Mouse (Mus musculus) spleen, postnatal 36 days (tissue): ENCODE measurements around the gene Kri1.
"Not testable (repeated sequence)": the region's sequence is repeated elsewhere in the genome, so short reads cannot be mapped to it uniquely, and the experiment has no call there.

Source experiments
- DNase-seq, 2 experiments: peaks; one replicate each; pipeline ENCODE4 v3.0.0; 2022; ENCODE audit warnings: low spot score in 2 of 2, mixed read lengths in 1 of 2

Kri1 gene

GRCm38 (mm10) chr9:21274336-21274735 is 13.4 kb downstream of the Kri1 start:
- DNase-seq = no peak

- DNase-seq = no peak
Observed at GRCm38 (mm10) chr9:21273520-21274228, 14.1 kb downstream of the Kri1 start.

GRCm38 (mm10) chr9:21273094-21273493 is 14.7 kb downstream of the Kri1 start:
- DNase-seq = no peak

- no peak for DNase-seq
Observed at GRCm38 (mm10) chr9:21272391-21272790, 15.4 kb downstream of the Kri1 start.

- DNase-seq = not testable (repeated sequence)
Observed at GRCm38 (mm10) chr9:21269590-21269989, 18.2 kb downstream of the Kri1 start.

GRCm38 (mm10) chr9:21268305-21268704 is 19.5 kb downstream of the Kri1 start:
- no peak for DNase-seq

- DNase-seq = no peak
Observed at GRCm38 (mm10) chr9:21266889-21267288, 20.9 kb downstream of the Kri1 start.

- DNase-seq = no peak
Observed at GRCm38 (mm10) chr9:21265611-21266010, 22.2 kb downstream of the Kri1 start.

- DNase-seq = peak; percentile 99 to 100
Observed at GRCm38 (mm10) chr9:21265000-21265561, 22.7 kb downstream of the Kri1 start, which contains the start of gene Atg4d. TSS of gene Atg4d (plus strand) at chr9:21265293.

GRCm38 (mm10) chr9:21264272-21264999 is 23.3 kb downstream of the Kri1 start:
- peak in 1 of 2 experiments; percentile 51 for DNase-seq

GRCm38 (mm10) chr9:21261831-21262230 is 25.9 kb downstream of the Kri1 start:
- DNase-seq = no peak

- DNase-seq = no peak
Observed at GRCm38 (mm10) chr9:21260491-21261040, 27.2 kb downstream of the Kri1 start.

- not testable (repeated sequence) for DNase-seq
Observed at GRCm38 (mm10) chr9:21256349-21256748, 31.4 kb downstream of the Kri1 start.

- DNase-seq = no peak
Observed at GRCm38 (mm10) chr9:21254690-21255089, 33.1 kb downstream of the Kri1 start.

- no peak for DNase-seq
Observed at GRCm38 (mm10) chr9:21251116-21251735, 36.5 kb downstream of the Kri1 start.

- DNase-seq = no peak
Observed at GRCm38 (mm10) chr9:21250509-21250908, 37.3 kb downstream of the Kri1 start.

- DNase-seq = no peak
Observed at GRCm38 (mm10) chr9:21249629-21250508, 37.9 kb downstream of the Kri1 start.

GRCm38 (mm10) chr9:21248326-21248725 is 39.4 kb downstream of the Kri1 start, which contains the start of gene S1pr5:
TSS of gene S1pr5 (minus strand) at chr9:21248443.
- DNase-seq = no peak

GRCm38 (mm10) chr9:21246342-21246741 is 41.4 kb downstream of the Kri1 start:
- DNase-seq = no peak

GRCm38 (mm10) chr9:21245113-21245487 is 42.7 kb downstream of the Kri1 start:
- DNase-seq = no peak
